Mouse (Mus musculus): ENCODE measurements around the gene Kirrel3. TPM values are rescaled to one million over a fixed set of nuclear protein-coding genes. Genes with fewer than 3 reads are reported as not detected.

Kirrel3 gene
- polyA plus RNA-seq, 1 experiment from 2014 or later, result 2.2 TPM

DNA sequence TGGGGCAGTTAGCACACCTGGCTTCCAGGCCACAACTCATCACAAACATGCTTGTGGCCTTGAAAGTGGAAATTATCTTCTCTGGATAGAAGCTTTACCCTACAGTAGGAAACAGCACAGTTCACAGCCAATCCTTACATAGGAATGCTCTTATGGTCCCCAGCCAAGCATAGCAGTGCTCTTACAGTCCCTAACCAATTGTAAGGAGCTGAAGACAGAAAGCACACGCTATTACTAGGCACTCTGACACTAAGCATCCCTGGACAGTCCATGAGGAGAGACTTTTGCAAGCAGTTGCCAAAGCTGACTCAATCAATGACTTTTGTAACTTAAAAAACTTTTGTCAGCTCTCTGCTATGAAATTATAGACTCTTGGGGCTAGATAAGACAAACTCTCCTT is 181.5 kb downstream of the Kirrel3 start:
- Histone ChIP-seq H3K36me3 (no peaks in the 10 kb centered on the region), H3K27me3 (ENCODE audit: low read depth, poor library complexity, severe bottlenecking) (no peaks in the 10 kb centered on the region), H3K4me3 (no peak overlapping the region), H3K4me1 (0 out of 2 replicates have a peak, but pooled peaks cover 3% of the 10 kb centered on the region), H3K9me3 (replicated peaks) (no peaks in the 10 kb centered on the region), H3K27ac (no peak overlapping the region)
- DNase-seq (ENCODE audit: low spot score), result no peak
- 87% methylated on average over 1 of the region's 1 CpGs for WGBS

DNA sequence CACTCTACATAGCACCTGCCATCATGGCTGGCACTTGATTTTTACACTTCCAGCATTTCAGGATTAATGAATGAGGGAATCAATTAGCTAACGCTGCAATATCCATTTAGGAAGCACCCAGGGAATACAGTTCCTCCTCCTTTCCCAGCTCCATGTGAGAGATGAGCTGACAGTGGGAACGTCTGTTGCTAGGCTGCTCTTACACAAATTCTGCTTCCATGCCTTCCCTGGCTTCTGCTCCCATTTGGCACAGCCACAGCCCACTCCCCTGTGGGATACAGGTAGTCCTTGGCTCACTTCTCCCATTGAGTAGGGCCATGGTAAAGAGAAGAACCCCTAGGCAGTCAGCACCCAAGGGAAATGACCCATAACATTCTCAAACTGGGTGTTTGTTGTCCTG is 185.2 kb downstream of the Kirrel3 start:
- 84% methylated on average over 2 of the region's 2 CpGs for WGBS
- Histone ChIP-seq H3K27ac (no peak overlapping the region), H3K27me3 (ENCODE audit: low read depth, poor library complexity, severe bottlenecking) (no peaks in the 10 kb centered on the region), H3K4me1 (no peaks in the 10 kb centered on the region), H3K4me3 (no peak overlapping the region), H3K36me3 (no peaks in the 10 kb centered on the region), H3K9me3 (replicated peaks) (no peaks in the 10 kb centered on the region)
- no peak for DNase-seq (ENCODE audit: low spot score)

DNA sequence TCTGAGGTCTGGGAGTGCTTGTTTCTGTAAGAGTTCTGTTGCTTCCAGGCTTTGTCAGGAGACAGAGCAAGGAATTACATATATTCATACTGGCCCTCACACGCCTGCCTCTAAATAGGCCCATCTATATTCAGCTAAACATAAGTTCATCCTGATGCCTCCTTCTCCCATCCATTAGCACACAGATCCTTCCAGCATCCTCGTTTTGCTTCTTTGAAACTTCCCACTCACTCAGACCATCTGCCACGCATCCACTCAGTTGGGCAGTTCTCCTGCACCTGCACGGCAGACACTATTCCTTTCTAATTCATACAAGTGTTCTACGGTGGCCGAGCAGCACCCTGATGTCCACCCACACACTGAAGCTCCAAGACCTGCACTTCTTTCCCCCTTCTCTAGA is 201.1 kb downstream of the Kirrel3 start:
- H3K4me1 ChIP-seq, result 0 out of 2 replicates have a peak, but pooled peaks cover 7% of the 10 kb centered on the region
- 90% methylated on average over 6 of the region's 6 CpGs for WGBS
- no peak for DNase-seq (ENCODE audit: low spot score)

GRCm38 (mm10) chr9:34688358-34688757 is 202.7 kb downstream of the Kirrel3 start:
- no peak for DNase-seq (ENCODE audit: low spot score)
- no peaks in the 10 kb centered on the region for H3K27me3 ChIP-seq (ENCODE audit: low read depth, poor library complexity, severe bottlenecking)
- 0 out of 2 replicates have a peak, but pooled peaks cover 7% of the 10 kb centered on the region for H3K4me1 ChIP-seq
- no peak overlapping the region for H3K27ac ChIP-seq
- no peak overlapping the region for H3K4me3 ChIP-seq
- WGBS, result 51% methylated on average over 4 of the region's 4 CpGs
- no peaks in the 10 kb centered on the region for H3K9me3 ChIP-seq (replicated peaks)
- H3K36me3 ChIP-seq, result no peaks in the 10 kb centered on the region

More for the DNA sequence above, 201.1 kb downstream of the Kirrel3 start:
- Histone ChIP-seq H3K4me3 (no peak overlapping the region), H3K9me3 (replicated peaks) (no peaks in the 10 kb centered on the region), H3K36me3 (no peaks in the 10 kb centered on the region), H3K27ac (no peak overlapping the region), H3K27me3 (ENCODE audit: low read depth, poor library complexity, severe bottlenecking) (no peaks in the 10 kb centered on the region)

DNA sequence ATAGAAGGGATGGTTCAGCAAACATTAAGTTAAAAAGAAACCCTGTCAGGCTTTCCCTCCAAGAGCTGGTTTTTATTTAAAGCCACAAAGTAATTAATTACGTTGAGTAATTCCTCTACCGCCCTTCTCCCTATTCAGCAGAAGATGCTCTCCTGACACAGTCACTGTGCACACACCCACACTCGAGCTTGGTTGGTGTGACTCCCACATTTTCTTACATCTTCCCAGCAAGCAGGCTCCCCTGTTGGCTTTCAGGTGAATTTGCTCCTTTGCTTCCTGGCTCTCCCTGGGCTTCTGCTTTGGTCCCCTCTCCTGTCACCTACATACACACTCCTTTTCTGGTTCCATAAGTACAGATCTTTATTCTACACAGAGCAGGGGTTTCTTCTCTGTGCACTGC is 203.7 kb downstream of the Kirrel3 start:
- DNase-seq (ENCODE audit: low spot score), result no peak
- H3K4me1 ChIP-seq, result 0 out of 2 replicates have a peak, but pooled peaks cover 7% of the 10 kb centered on the region
- H3K27me3 ChIP-seq (ENCODE audit: low read depth, poor library complexity, severe bottlenecking), result no peaks in the 10 kb centered on the region
- WGBS, result 53% methylated on average over 3 of the region's 3 CpGs
- no peaks in the 10 kb centered on the region for H3K9me3 ChIP-seq (replicated peaks)
- no peaks in the 10 kb centered on the region for H3K36me3 ChIP-seq
- H3K4me3 ChIP-seq, result no peak overlapping the region
- no peak overlapping the region for H3K27ac ChIP-seq

DNA sequence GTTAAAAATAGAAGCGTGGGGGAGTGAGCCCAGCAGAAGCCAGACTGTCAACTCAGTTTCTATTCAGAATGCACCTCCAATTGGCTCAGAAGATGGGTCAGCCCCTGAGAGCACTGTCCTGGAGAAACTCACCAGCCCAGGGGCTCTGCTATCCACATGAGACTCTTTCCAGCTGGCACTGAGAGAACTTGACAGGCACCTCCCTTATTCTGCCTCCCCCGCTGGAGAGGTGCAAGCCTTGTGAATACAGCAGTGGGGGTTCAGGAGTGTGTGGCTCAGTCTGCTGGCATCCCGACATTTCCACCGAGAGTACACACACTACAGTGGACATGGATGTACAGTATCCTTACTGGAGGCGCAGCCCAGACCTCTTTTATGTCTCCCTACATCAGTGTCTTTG is 210.0 kb downstream of the Kirrel3 start:
- Histone ChIP-seq H3K27ac (no peak overlapping the region), H3K4me3 (no peak overlapping the region), H3K9me3 (replicated peaks) (no peaks in the 10 kb centered on the region), H3K36me3 (no peaks in the 10 kb centered on the region), H3K4me1 (no peaks in the 10 kb centered on the region), H3K27me3 (ENCODE audit: low read depth, poor library complexity, severe bottlenecking) (no peaks in the 10 kb centered on the region)
- whole genome bisulfite sequencing, result 79% methylated on average over 5 of the region's 5 CpGs
- DNase-seq (ENCODE audit: low spot score), result no peak

- WGBS, result 83% methylated on average over 12 of the region's 12 CpGs
- no peak overlapping the region for H3K27ac ChIP-seq
- DNase-seq (ENCODE audit: low spot score), result no peak
- H3K4me3 ChIP-seq, result no peak overlapping the region
- H3K27me3 ChIP-seq (ENCODE audit: low read depth, poor library complexity, severe bottlenecking), result peaks cover 22% of the 10 kb centered on the region; the same call in 1 of the 2 replicates
- H3K9me3 ChIP-seq (replicated peaks), result no peaks in the 10 kb centered on the region
- H3K4me1 ChIP-seq, result peaks cover 31% of the 10 kb centered on the region
- H3K36me3 ChIP-seq, result no peaks in the 10 kb centered on the region
Observed at GRCm38 (mm10) chr9:34703547-34704300, 218.0 kb downstream of the Kirrel3 start.

- H3K27me3 ChIP-seq (ENCODE audit: low read depth, poor library complexity, severe bottlenecking), result peaks cover 22% of the 10 kb centered on the region; the same call in 1 of the 2 replicates
- H3K36me3 ChIP-seq, result no peaks in the 10 kb centered on the region
- H3K27ac ChIP-seq, result no peak overlapping the region
- 11% methylated on average over 2 of the region's 2 CpGs for WGBS
- peaks cover 31% of the 10 kb centered on the region for H3K4me1 ChIP-seq
- H3K9me3 ChIP-seq (replicated peaks), result no peaks in the 10 kb centered on the region
- H3K4me3 ChIP-seq, result no peak overlapping the region
- no peak for DNase-seq (ENCODE audit: low spot score)
Observed at GRCm38 (mm10) chr9:34704357-34704756, 218.7 kb downstream of the Kirrel3 start.

GRCm38 (mm10) chr9:34706350-34706873 is 220.7 kb downstream of the Kirrel3 start:
- 34% methylated on average over 4 of the region's 4 CpGs for WGBS
- Histone ChIP-seq H3K4me3 (no peak overlapping the region), H3K27ac (no peak overlapping the region), H3K9me3 (replicated peaks) (no peaks in the 10 kb centered on the region), H3K36me3 (no peaks in the 10 kb centered on the region), H3K27me3 (ENCODE audit: low read depth, poor library complexity, severe bottlenecking) (peaks cover 19% of the 10 kb centered on the region; the same call in 1 of the 2 replicates), H3K4me1 (peaks cover 31% of the 10 kb centered on the region)
- DNase-seq (ENCODE audit: low spot score), result no peak

DNA sequence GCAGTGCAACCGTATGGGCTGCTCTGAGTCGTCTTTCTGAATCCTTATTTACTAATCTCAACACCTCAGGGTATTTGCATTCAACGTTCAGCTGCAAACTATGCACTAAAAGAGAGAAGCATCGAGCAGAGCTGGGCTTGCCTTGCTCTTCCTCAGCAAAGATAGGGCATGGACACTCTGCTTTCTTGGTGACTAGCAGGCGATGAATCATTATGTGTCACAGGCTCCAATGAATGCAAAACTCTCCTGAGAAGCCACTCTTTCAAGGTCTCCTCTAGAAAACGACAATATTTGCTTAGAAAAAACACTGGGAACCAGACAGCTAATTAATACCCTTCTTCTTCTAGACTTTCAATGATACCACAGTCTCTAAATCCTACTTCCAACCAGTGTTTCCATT is 223.0 kb downstream of the Kirrel3 start:
- H3K27ac ChIP-seq, result no peak overlapping the region
- H3K36me3 ChIP-seq, result no peaks in the 10 kb centered on the region
- peaks cover 22% of the 10 kb centered on the region for H3K27me3 ChIP-seq (ENCODE audit: low read depth, poor library complexity, severe bottlenecking)
- DNase-seq (ENCODE audit: low spot score), result no peak
- no peak overlapping the region for H3K4me3 ChIP-seq
- H3K9me3 ChIP-seq (replicated peaks), result no peaks in the 10 kb centered on the region
- H3K4me1 ChIP-seq, result peaks cover 29% of the 10 kb centered on the region
- WGBS, result 89% methylated on average over 6 of the region's 6 CpGs

- Histone ChIP-seq H3K9me3 (replicated peaks) (no peaks in the 10 kb centered on the region), H3K36me3 (no peaks in the 10 kb centered on the region), H3K27ac (no peak overlapping the region), H3K27me3 (ENCODE audit: low read depth, poor library complexity, severe bottlenecking) (peaks cover 38% of the 10 kb centered on the region), H3K4me3 (no peak overlapping the region), H3K4me1 (no peaks in the 10 kb centered on the region)
- DNase-seq (ENCODE audit: low spot score), result no peak
- 21% methylated on average over 1 of the region's 1 CpGs for WGBS
Observed at GRCm38 (mm10) chr9:34711996-34712395, 226.3 kb downstream of the Kirrel3 start.

- DNase-seq (ENCODE audit: low spot score), result no peak
- no peaks in the 10 kb centered on the region for H3K36me3 ChIP-seq
- 77% methylated on average over 4 of the region's 4 CpGs for WGBS
- H3K4me1 ChIP-seq, result no peaks in the 10 kb centered on the region
- H3K4me3 ChIP-seq, result no peak overlapping the region
- H3K9me3 ChIP-seq (replicated peaks), result no peaks in the 10 kb centered on the region
- H3K27ac ChIP-seq, result no peak overlapping the region
- H3K27me3 ChIP-seq (ENCODE audit: low read depth, poor library complexity, severe bottlenecking), result peaks cover 47% of the 10 kb centered on the region
Observed at GRCm38 (mm10) chr9:34712996-34713395, 227.3 kb downstream of the Kirrel3 start.

GRCm38 (mm10) chr9:34713462-34713926 is 227.8 kb downstream of the Kirrel3 start:
- DNase-seq (ENCODE audit: low spot score), result no peak
- 86% methylated on average over 4 of the region's 4 CpGs for WGBS
- H3K36me3 ChIP-seq, result no peaks in the 10 kb centered on the region
- no peak overlapping the region for H3K4me3 ChIP-seq
- H3K27me3 ChIP-seq (ENCODE audit: low read depth, poor library complexity, severe bottlenecking), result peaks cover 52% of the 10 kb centered on the region
- H3K27ac ChIP-seq, result no peak overlapping the region
- H3K4me1 ChIP-seq, result no peaks in the 10 kb centered on the region
- H3K9me3 ChIP-seq (replicated peaks), result no peaks in the 10 kb centered on the region
